Mouse (Mus musculus) lung, embryonic 16.5 days (tissue): ENCODE data around the gene Ezh1. TPM values are rescaled to one million over a fixed set of nuclear protein-coding genes. Genes with fewer than 3 reads are reported as not detected.
"Not testable (repeated sequence)": the region's sequence is repeated elsewhere in the genome, so short reads cannot be mapped to it uniquely, and the experiment has no call there.

Source experiments
- ATAC-seq: fragments of 200-750 bp; cut with Nextera tagmentation; 2 replicates; pipeline ENCODE4 v1.8.0; 2017; ENCODE audit warnings: low read depth, mild to moderate bottlenecking, moderate library complexity
- H3K27ac ChIP-seq: fragments of 300-500 bp; sonication (generic); 2 replicates; pipeline ENCODE4 v1.5.1; 2014; ENCODE audit warnings: mild to moderate bottlenecking, control low read depth, low read length
- H3K27me3 ChIP-seq: fragments of 300-500 bp; sonication (generic); 2 replicates; pipeline ENCODE4 v1.6.1; 2014; ENCODE audit warnings: low read depth, low read length, mixed read lengths; ENCODE audit not compliant: control insufficient read depth, insufficient read depth
- H3K36me3 ChIP-seq: fragments of 300-500 bp; sonication (generic); 2 replicates; pipeline ENCODE4 v1.6.1; 2014; ENCODE audit warnings: low read length; ENCODE audit not compliant: control insufficient read depth, insufficient read depth
- H3K4me1 ChIP-seq: fragments of 300-500 bp; sonication (generic); replicated peaks from 2 replicates; pipeline ENCODE4 v1.6.1; 2014; ENCODE audit warnings: low read length, mixed read lengths; ENCODE audit not compliant: control insufficient read depth, insufficient read depth
- H3K4me2 ChIP-seq: fragments of 300-500 bp; sonication (generic); 2 replicates; pipeline ENCODE4 v1.6.1; 2014; ENCODE audit warnings: low read depth, low read length, control low read depth
- H3K4me3 ChIP-seq: fragments of 300-500 bp; sonication (generic); 2 replicates; pipeline ENCODE4 v1.5.1; 2014; ENCODE audit warnings: mild to moderate bottlenecking, low read length, control low read depth
- H3K9ac ChIP-seq: fragments of 300-500 bp; sonication (generic); 2 replicates; pipeline ENCODE4 v1.6.1; 2014; ENCODE audit warnings: low read length, control low read depth
- H3K9me3 ChIP-seq: fragments of 300-500 bp; sonication (generic); 2 replicates; pipeline ENCODE4 v1.6.1; 2016; ENCODE audit warnings: low read length; ENCODE audit not compliant: control insufficient read depth
- WGBS: fragments of 180-500 bp; shearing (Covaris S2); extraction: QIAGEN DNeasy Blood & Tissue Kit; methylation state at CpG from one replicate; pipeline ENCODE4 v1.1.7; 2014; 5-methylcytosine and 5-hydroxymethylcytosine counted together
- polyA plus RNA-seq: library from polyadenylated mRNA; unstranded; fragments of >200 nt; fragmentation: Nextera tagmentation; extraction: Ambion mirVana; gene quantifications from 2 replicates; pipeline ENCODE4 v1.2.1, GENCODE M21; 2015

The Ezh1 gene
- polyA plus RNA-seq, 1 experiment from 2014 or later: 20.8 TPM

- Histone ChIP-seq H3K27ac (peak overlapping the region; percentile 33; the same call in 1 of the 2 replicates), H3K4me3 (no peak overlapping the region), H3K4me1 (peaks cover 30% of the 10 kb centered on the region), H3K9me3 (no peaks in the 10 kb centered on the region), H3K36me3 (peaks cover 44% of the 10 kb centered on the region), H3K27me3 (peaks cover 7% of the 10 kb centered on the region; the same call in 1 of the 2 replicates), H3K9ac (no peak overlapping the region), H3K4me2 (no peak overlapping the region)
- ATAC-seq: peak; percentile 10; the same call in 1 of the 2 replicates
- 55% methylated on average over 5 of the region's 5 CpGs for WGBS
These were observed 63.5 kb downstream of the Ezh1 start for GRCm38 (mm10) chr11:101162772-101163171.

DNA sequence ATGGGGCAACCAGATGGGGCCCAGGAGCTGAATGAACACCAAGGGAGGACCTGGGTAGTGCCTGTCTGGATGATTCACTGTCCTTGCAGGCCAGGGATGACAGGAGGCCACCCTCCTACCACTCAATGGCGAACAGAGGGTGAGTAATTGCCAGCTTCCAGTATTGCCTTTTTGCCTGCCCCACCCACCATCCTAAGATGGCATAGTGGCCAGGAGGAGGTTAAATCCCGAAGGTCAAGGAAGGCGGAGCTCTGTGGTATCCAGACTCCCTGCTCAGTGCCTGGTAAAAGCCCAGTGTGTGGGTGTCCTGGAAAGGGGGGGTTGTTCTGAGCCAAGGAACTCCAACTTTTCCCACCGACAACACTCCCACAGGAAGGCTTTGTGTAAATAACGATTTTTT, 64.0 kb downstream of the Ezh1 start:
- Histone ChIP-seq H3K4me2 (no peak overlapping the region), H3K9me3 (no peaks in the 10 kb centered on the region), H3K4me3 (no peak overlapping the region), H3K36me3 (peaks cover 39% of the 10 kb centered on the region), H3K27me3 (peaks cover 3% of the 10 kb centered on the region; the same call in 1 of the 2 replicates), H3K27ac (peak overlapping the region; percentile 33; the same call in 1 of the 2 replicates), H3K9ac (no peak overlapping the region), H3K4me1 (peaks cover 30% of the 10 kb centered on the region)
- no peak for ATAC-seq
- WGBS: 57% methylated on average over 5 of the region's 5 CpGs

DNA sequence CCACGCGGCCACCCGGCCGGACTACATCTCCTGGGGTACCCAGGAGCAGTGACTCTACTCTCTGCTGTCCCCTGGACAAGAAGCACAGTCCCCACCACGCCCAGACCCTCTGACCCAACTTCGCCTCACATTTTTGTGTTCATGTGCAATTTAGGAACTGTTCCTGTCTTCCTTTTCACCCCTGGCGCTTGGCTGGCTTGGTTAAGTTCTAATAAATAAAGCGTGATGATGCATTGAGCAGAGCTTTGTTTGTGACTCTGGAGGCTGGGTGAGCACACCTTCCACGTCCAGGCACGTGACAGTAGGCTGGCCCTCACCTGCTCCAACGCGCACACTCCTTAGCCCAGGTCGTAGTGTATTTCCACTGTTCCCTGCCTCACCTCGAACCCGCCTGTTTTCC, 64.7 kb downstream of the Ezh1 start:
- no peaks in the 10 kb centered on the region for H3K9me3 ChIP-seq
- 86% methylated on average over 15 of the region's 15 CpGs for WGBS
- no peak for ATAC-seq
- peaks cover 30% of the 10 kb centered on the region for H3K4me1 ChIP-seq
- no peak overlapping the region for H3K9ac ChIP-seq
- H3K27me3 ChIP-seq: peaks cover 3% of the 10 kb centered on the region; the same call in 1 of the 2 replicates
- H3K27ac ChIP-seq: no peak overlapping the region
- peaks cover 32% of the 10 kb centered on the region for H3K36me3 ChIP-seq
- no peak overlapping the region for H3K4me2 ChIP-seq
- H3K4me3 ChIP-seq: no peak overlapping the region

DNA sequence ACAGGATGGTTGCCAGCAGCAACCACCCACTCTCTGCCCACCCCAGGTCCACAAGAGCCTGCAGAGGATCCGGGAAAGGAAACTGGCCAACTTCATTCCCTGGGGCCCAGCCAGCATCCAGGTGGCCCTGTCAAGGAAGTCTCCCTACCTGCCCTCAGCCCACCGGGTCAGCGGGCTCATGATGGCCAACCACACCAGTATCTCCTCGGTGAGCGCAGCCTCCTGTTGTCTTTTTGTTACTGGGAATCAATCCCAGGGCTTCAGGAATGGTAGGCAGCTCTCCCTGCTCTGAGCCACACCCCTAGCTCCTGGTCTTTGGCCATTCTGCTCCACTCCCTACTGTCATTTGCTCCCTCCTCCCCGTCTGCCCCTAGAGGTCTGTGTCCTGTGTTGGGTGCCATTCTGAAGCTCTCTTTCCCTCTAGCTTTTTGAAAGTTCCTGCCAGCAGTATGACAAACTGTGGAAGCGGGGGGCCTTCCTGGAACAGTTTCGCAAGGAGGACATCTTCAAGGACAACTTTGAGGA, 65.2 kb downstream of the Ezh1 start:
- not testable (repeated sequence) for H3K9ac ChIP-seq, ATAC-seq, H3K4me2 ChIP-seq, H3K27ac ChIP-seq, H3K4me3 ChIP-seq, H3K27me3 ChIP-seq, H3K9me3 ChIP-seq
- WGBS: 73% methylated on average over 8 of the region's 8 CpGs
- peaks cover 27% of the 10 kb centered on the region for H3K36me3 ChIP-seq
- peaks cover 32% of the 10 kb centered on the region for H3K4me1 ChIP-seq

DNA sequence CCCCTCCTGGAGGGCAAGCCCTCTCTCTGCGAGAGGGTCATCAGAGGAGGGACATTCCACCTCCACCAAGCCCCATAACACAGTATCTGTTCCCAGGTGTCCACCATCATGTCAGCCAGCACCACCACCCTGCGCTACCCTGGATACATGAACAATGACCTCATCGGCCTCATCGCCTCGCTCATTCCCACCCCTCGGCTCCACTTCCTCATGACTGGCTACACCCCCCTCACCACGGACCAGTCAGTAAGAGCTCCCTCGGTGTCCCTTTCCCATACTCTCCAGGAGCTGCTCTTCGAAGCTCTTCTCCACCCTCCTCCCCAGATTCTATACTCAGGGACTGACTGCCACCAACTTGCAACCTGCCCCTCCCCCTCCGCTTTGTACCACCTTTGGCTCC, 66.1 kb downstream of the Ezh1 start:
- WGBS: 60% methylated on average over 7 of the region's 10 CpGs
- peaks cover 24% of the 10 kb centered on the region for H3K36me3 ChIP-seq
- H3K27me3 ChIP-seq, ATAC-seq, H3K9ac ChIP-seq, H3K4me3 ChIP-seq, H3K9me3 ChIP-seq, H3K27ac ChIP-seq, H3K4me2 ChIP-seq: not testable (repeated sequence)
- peaks cover 32% of the 10 kb centered on the region for H3K4me1 ChIP-seq

- peak; percentile 74 for ATAC-seq
- peak within 1 kb of the TSS; percentile 89 for H3K4me2 ChIP-seq
- H3K36me3 ChIP-seq: no peaks in the 10 kb centered on the region
- H3K27me3 ChIP-seq: no peaks in the 10 kb centered on the region
- H3K27ac ChIP-seq: no peak within 1 kb of the TSS
- H3K4me1 ChIP-seq: peaks cover 6% of the 10 kb centered on the region
- H3K4me3 ChIP-seq: peak within 1 kb of the TSS; percentile 51
- peak within 1 kb of the TSS; percentile 73 for H3K9ac ChIP-seq
- 2% methylated on average over 36 of the region's 36 CpGs for whole genome bisulfite sequencing
- H3K9me3 ChIP-seq: no peaks in the 10 kb centered on the region
These were observed 70.4 kb downstream of the Ezh1 start, which contains the start of gene Tubg2 for GRCm38 (mm10) chr11:101155728-101156371. TSS of gene Tubg2 (plus strand) at chr11:101155907.

- H3K36me3 ChIP-seq: no peaks in the 10 kb centered on the region
- no peaks in the 10 kb centered on the region for H3K9me3 ChIP-seq
- no peak overlapping the region for H3K4me3 ChIP-seq
- peak overlapping the region; percentile 89; the same call in 1 of the 2 replicates for H3K4me2 ChIP-seq
- no peak overlapping the region for H3K27ac ChIP-seq
- WGBS: 59% methylated on average over 6 of the region's 6 CpGs
- ATAC-seq: no peak
- no peaks in the 10 kb centered on the region for H3K27me3 ChIP-seq
- no peak overlapping the region for H3K9ac ChIP-seq
- peaks cover 6% of the 10 kb centered on the region for H3K4me1 ChIP-seq
These were observed 71.1 kb downstream of the Ezh1 start for GRCm38 (mm10) chr11:101155151-101155550.

GRCm38 (mm10) chr11:101154648-101155047, 71.6 kb downstream of the Ezh1 start:
- no peak for ATAC-seq
- H3K36me3 ChIP-seq: no peaks in the 10 kb centered on the region
- no peak overlapping the region for H3K4me3 ChIP-seq

DNA sequence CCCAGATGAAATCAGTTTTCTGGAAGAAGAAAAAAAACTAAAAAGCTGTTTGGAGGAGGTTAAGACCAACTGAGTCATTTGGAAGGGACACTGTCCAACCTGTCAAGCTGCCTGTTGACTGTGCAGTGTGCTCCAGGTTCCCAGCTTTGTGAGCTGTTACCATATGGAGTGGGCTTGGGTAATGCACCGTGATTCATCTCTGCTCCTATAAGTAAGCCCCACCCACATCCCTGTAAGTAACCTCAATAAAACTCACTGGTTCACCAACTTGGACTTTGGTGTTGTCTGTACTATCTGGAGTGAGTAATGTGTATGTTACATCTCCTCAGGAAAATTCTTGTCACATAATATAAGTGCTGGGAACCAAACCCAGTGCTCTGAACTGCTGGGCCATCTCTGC, 73.4 kb downstream of the Ezh1 start:
- WGBS: 74% methylated on average over 1 of the region's 1 CpGs
- no peaks in the 10 kb centered on the region for H3K27me3 ChIP-seq

More at GRCm38 (mm10) chr11:101154648-101155047, 71.6 kb downstream of the Ezh1 start:
- Histone ChIP-seq H3K27me3 (no peaks in the 10 kb centered on the region), H3K9me3 (no peaks in the 10 kb centered on the region), H3K27ac (no peak overlapping the region), H3K4me2 (no peak overlapping the region), H3K4me1 (peaks cover 8% of the 10 kb centered on the region), H3K9ac (no peak overlapping the region)

More for the DNA sequence above, 73.4 kb downstream of the Ezh1 start:
- Histone ChIP-seq H3K9ac (no peak overlapping the region), H3K4me2 (no peak overlapping the region), H3K4me1 (peaks cover 18% of the 10 kb centered on the region), H3K27ac (no peak overlapping the region), H3K9me3 (no peaks in the 10 kb centered on the region), H3K4me3 (no peak overlapping the region), H3K36me3 (no peaks in the 10 kb centered on the region)
- no peak for ATAC-seq
